Mouse (Mus musculus) lung, postnatal 36 days (tissue): ENCODE measurements around the gene Ezh1.

Source experiments
- DNase-seq: peaks from one replicate; pipeline ENCODE4 v3.0.0; 2022; ENCODE audit warnings: mixed read lengths

The Ezh1 gene

GRCm38 (mm10) chr11:101179306-101179705, 47.0 kb downstream of the Ezh1 start:
- DNase-seq, result no peak

DNA sequence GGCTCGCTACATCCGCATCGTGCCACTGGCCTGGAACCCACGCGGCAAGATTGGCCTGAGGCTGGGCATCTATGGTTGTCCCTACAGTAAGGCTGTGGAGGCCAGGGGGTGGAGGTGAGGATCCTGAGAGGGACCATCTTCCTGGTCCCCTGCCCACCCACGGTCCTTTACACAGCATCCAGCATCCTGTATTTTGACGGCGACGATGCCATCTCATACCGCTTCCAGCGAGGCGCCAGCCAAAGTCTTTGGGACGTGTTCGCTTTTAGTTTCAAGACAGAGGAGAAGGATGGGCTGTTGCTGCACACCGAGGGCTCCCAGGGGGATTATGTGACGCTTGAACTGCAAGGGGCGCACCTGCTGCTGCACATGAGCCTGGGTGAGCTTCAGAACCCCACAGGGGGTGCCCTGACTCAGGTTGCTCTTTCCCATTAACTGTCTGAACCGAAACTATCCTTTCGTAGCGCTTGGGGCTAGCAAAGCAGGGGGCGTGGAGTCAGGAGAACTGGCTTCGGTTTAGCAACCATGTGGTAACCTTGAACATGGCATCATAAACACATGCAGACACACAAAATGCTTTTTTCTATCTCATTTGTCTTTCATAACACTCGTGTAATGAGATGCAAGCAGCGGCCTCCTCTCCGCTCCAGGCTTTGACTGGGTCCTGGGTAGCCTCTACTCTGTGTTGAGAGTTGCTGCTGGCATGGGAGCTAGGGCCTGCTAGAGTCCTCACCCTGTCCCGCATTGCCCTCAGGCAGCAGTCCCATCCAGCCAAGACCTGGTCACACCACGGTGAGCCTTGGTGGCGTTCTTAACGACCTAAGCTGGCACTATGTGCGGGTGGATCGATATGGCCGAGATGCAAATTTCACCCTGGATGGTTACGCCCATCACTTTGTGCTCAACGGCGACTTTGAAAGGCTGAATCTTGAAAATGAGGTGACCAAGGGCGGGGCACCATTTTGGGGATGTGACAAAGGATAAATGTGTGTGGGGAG, 47.9 kb downstream of the Ezh1 start:
- DNase-seq, result no peak

DNA sequence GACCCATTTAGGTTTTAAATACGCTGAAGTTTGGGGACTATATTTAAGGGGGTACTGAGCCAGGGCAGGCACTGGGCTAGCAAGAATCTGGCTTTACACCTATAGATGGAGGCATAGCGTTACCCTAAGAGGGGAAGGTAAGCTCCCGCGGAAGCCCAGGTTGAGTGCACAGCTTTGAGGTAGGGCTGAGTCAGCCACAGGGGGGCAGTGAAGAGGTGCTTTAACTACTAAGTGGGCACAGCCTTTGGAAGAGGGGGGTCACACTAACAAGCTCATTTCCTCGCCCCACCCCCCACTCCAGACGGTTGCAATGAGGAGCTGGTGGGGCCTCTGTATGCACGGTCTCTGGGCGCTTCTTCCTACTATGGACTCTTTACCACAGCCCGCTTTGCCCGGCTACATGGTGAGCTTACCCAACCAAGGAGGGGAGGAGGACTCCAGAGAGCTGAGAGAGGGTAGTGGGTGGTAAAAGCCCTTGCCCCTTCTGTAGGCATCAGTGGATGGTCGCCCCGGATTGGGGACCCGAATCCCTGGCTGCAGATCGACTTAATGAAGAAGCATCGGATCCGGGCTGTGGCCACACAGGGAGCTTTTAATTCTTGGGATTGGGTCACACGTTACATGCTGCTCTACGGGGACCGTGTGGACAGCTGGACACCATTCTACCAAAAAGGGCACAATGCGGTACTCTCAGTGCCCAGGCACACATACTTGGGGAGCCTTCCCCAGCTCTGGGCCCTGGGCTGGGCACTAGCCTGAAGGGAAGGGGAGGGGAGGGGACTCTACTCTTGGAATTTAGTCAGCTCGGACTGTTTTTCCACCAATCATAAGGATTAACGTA, 49.1 kb downstream of the Ezh1 start:
- peak; percentile 74 for DNase-seq

DNA sequence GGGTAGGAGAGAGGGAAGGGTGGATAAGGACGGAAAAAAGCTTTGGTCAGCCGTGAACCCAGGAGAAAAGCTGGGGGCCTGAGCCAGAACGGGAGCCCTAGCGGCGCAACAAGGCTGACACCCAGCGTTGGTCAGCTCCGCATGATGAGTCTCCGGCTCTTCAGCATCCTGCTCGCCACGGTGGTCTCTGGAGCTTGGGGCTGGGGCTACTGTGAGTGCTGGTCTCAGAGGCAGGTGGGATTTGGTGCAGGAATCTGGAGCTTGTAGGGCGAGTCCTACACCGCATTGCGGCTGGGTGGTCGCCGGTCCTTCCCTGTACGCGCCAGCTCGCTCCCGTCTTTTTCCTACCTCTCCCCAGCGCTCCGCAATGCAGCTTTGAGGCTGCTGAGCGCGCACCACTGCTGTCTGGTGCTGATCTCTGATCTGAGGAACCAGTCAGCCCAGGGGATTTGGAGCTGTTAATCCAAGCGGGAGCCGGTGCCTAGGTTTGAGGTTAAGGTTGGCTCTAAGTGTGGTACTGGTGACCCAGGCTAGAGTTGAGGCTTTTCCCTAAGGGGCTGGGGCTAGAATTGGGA, 50.1 kb downstream of the Ezh1 start:
- DNase-seq, result peak; percentile 32

GRCm38 (mm10) chr11:101175636-101176116, 50.6 kb downstream of the Ezh1 start:
- no peak for DNase-seq

DNA sequence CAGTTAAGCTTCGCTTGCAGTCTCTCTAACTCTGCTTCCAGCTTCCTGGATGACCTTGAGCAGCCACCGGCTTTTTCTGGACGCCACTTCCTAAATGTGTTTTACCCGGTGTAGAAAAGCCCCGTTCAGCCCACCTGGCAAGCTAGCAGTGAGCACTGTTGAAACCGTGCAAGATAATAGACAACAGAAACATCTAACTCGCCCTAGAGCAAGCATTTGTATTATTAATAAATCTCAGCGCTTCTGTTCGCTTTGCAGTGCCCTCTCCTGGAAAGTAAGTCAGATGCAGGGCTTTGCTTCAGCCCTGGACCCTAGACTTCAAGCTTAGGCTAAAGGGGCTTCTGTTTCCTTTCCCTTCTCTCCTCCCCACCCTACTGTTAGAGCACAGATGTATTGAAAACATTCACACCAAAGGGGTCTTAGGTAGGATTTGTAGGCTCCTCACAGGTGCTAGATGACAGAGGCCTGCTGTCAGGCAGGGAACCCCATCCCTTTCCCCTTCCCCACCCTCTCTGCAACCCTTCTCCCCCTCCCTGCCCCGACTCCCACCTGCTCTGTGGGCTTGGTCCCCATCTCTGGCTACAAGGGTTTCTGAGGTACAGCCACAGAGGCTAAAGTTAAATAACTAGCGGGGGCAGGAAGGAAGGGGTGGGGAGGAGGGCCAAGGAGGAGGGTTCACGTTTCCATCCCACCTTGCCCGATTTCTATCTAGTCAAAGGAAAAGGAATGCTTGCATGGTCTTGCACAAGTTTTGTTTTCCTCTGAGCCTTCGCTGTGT, 51.2 kb downstream of the Ezh1 start, which contains the start of gene Ccr10:
Gene Ccr10 (minus strand): TSS at position 593 of the 778 bp plus-strand sequence.
- peak; percentile 30 for DNase-seq

- DNase-seq, result no peak
These were observed 51.9 kb downstream of the Ezh1 start for GRCm38 (mm10) chr11:101174389-101174745.

DNA sequence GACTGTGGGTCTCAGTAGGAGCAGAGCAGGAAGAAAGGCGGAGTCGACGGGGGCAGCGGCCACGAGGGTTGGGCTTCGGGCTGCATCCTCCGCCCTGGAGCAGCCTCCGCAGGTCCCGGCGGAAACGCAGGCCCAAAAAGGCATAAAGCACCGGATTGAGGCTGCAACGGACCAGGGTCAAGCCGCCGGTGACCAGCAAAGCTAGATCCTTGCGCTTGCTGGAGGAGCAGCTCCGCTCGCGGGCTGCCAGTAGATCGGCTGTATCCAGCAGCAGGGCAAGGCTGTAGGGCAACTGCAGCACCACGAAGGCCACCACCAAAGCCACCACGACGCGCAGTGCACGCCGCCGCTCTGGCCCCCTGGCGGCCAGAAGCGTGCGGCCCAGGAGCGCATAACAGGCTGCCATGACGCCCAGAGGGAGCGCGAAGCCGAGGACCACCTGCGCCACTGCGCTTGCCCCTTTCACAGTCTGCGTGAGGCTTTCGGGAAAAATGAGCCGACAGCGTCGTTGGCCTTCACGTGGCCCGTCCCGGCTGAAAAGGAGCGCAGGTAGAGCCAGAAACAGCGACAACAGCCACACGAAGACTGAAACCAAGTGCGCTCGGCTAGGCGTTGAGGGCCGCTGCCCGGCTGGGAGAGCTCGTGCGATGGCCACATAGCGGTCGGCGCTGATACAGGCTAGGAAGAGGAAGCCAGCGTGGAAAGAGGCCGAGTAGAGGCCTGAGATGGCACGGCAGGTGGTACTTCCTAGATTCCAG, 52.5 kb downstream of the Ezh1 start:
- peak; percentile 81 for DNase-seq

DNA sequence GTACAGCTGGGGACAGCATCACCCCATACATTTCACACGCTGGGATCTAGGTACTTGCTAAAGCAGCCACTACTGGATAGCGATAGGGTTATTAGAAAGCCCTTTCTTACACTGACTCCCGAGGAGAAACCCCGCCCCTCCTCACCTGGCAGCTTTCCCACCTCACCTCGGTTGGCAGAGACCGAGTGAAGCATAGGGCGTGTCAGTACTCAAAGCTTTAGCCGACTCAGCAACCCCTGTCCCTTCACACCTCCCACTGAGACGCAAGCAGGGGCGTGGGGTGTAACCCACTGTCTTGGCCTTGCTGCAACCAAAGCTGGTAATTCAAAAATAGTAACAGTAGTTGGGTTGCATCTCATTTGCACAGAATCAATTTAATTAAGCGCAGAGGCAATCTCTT, 53.2 kb downstream of the Ezh1 start:
- peak; percentile 85 for DNase-seq

GRCm38 (mm10) chr11:101172434-101172815, 53.8 kb downstream of the Ezh1 start:
- no peak for DNase-seq

DNA sequence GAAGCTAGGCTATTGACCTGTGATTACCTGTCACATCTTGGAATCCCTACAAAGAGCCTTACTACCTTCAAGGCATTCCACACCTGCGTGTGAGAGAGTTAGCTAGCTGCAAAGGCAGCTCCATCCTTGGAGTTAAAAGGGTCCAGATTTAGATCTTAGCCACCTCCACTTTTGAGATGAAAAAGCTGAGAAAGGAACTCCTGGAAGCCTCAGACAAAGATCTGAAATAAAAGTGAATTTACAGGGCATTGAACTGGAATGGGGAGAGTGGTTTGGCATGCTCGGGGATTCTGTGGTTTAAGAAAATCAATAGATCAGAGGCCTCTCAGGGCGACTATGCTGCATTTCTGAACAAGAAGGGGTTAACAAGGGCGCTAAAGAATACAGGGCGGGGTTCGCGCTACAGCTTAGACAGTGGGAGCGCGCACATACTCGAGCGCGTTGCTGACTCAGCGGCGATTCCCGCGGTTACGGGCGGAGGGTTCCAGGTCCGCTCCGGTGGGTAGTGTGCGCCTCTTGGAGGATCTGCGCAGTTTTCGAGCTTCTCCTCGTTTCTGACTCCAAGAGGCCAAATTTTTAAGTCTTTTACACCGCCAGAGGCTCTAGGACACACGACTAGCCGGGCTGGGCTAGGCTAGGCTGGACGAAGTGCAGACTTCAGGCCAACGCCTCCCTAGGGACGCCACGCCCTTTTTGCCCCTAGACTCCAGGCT, 54.4 kb downstream of the Ezh1 start:
- peak; percentile 84 for DNase-seq

- DNase-seq, result peak; percentile 98
These were observed 55.3 kb downstream of the Ezh1 start, which contains the start of gene Plekhh3 for GRCm38 (mm10) chr11:101170811-101171610. Gene Plekhh3 (minus strand): TSS chr11:101171351.

GRCm38 (mm10) chr11:101170354-101170810, 55.9 kb downstream of the Ezh1 start, which contains the start of gene Cntnap1:
Gene Cntnap1 (plus strand): TSS chr11:101170523.
- DNase-seq, result peak; percentile 75

GRCm38 (mm10) chr11:101169301-101170107, 56.8 kb downstream of the Ezh1 start:
- DNase-seq, result no peak

- DNase-seq, result peak; percentile 40
These were observed 57.8 kb downstream of the Ezh1 start for GRCm38 (mm10) chr11:101168301-101168980.

DNA sequence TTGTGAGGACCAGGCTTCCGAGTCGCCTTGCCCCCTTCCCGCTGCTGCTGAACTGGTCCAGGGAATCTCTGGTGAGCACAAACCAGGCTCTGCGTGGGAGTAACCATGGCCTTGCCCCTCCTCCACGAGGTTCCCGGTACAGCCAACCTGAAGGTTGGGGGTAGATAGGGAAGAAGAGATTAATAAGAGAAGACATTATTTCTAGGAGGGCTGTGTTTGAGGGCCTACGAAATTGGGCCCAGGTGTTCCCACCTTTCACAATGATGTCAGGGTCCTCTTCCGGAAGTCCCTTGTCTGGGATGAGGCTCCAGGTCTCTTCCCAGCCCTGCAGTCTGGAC, 58.3 kb downstream of the Ezh1 start:
- no peak for DNase-seq

DNA sequence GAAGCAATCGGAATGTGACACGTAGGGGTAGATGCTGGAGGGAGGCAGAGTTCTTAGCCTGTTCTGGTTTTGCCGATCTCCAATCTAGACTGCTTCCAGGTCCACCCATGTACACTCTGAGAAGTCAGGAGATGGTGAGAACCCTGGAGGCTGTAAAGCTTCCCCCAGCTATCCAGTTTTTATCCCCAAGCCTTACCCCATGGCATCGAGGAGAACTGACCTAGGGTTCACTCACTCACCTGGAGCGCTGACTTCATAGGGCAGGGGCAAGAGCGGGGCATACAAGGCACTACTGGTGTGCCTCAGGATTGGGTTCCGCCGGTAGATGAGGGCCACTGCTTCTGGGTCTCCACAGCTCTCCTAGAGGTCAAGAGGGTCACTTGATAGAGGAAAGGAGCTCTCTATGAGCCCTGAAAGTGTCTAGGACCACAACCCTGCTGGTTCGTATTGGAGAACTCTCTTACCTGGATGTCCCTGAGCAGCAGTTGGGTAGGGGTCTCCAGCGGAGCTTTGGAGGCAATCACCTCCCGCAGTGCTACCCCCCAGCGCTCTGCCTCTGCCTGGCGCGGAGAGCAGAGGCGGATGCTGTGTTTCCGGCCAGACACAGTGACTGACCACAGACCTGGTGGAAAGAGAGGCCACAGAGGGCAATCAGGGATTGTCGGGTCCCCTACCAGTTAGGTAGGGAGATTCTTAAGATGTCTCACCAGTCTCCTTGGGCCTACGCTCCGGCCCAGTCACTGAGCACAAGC, 58.9 kb downstream of the Ezh1 start:
- DNase-seq, result no peak
